Mouse (Mus musculus) testis, postnatal 14 days (tissue): ENCODE results near the gene Ctsa.

Experiments used
- DNase-seq: peaks from one replicate; pipeline ENCODE4 v3.0.0; 2021; ENCODE audit warnings: low spot score

Ctsa gene

GRCm38 (mm10) chr2:164878509-164879227 lies 46.0 kb downstream of the Ctsa start:
- DNase-seq = peak; percentile 69

- DNase-seq = peak; percentile 92
Observed at GRCm38 (mm10) chr2:164879228-164879567, 46.5 kb downstream of the Ctsa start, which contains the start of gene Pcif1. Gene Pcif1 (plus strand): TSS chr2:164879304.

GRCm38 (mm10) chr2:164879568-164880277 lies 47.0 kb downstream of the Ctsa start:
- peak; percentile 93 for DNase-seq

GRCm38 (mm10) chr2:164882619-164883018 lies 49.9 kb downstream of the Ctsa start:
- no peak for DNase-seq

GRCm38 (mm10) chr2:164885788-164886187 lies 53.1 kb downstream of the Ctsa start:
- DNase-seq = no peak

- DNase-seq = no peak
Observed at GRCm38 (mm10) chr2:164886617-164887016, 53.9 kb downstream of the Ctsa start.

- DNase-seq = no peak
Observed at GRCm38 (mm10) chr2:164888996-164889395, 56.3 kb downstream of the Ctsa start.

GRCm38 (mm10) chr2:164889960-164890359 lies 57.3 kb downstream of the Ctsa start:
- DNase-seq = no peak
